Mouse (Mus musculus) heart, adult 8-10 months (tissue): Measurements from ENCODE around the gene Dscaml1. TPM values are rescaled to one million over a fixed set of nuclear protein-coding genes. Genes with fewer than 3 reads are reported as not detected.
A peak's percentile ranks its signal among the peaks of the same experiment; 100 is the strongest.

Source experiments
- DNase-seq: peaks from one replicate; pipeline ENCODE4 v3.0.0; 2022; ENCODE audit warnings: low spot score
- total RNA-seq, 4 experiments: library from RNA; stranded (reverse); gene quantifications; 2 replicates each; pipeline ENCODE4 v1.2.4; 2022

Gene Dscaml1
- total RNA-seq, 4 experiments from 2014 or later = not detected

- no peak for DNase-seq
Observed at GRCm38 (mm10) chr9:45566843-45567578, 140.6 kb downstream of the Dscaml1 start.

GRCm38 (mm10) chr9:45569680-45570079 lies 143.3 kb downstream of the Dscaml1 start:
- no peak for DNase-seq

GRCm38 (mm10) chr9:45570346-45570745 lies 143.9 kb downstream of the Dscaml1 start:
- no peak for DNase-seq

DNA sequence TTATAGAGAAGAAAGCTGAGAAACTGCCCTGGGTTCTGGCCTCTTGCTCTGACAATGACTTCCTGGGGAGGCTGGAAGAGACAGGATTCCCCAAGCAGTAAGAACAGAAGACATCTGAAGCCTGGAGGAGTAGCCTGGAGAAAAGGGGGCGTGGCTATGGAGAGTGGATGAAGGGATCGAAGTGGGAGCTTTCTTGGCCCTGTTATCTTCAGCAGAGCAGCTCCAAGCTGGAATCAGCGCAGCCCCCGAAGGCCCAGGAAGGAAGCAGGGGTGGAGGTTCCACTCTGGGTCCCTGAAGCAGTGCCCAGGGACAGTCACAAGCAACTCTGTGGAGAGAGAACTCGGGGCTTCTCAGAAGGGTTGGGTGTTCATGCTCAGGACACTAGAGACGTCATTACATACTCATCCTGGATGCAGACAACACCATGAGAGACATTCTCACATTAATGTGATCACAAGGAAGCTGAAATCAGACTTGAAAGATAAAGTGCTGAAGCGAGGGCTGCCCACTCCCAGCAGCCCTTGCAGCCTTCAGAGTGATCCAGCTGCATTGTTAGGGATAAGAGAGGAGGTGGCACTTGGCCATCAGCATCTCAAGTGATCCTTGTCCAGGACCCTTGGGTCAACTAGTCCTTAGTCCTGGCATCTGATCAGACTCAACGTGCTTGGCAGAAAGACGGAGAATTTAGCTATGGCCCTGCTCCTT lies 146.5 kb downstream of the Dscaml1 start:
- peak; percentile 25 for DNase-seq

- DNase-seq = no peak
Observed at GRCm38 (mm10) chr9:45573493-45573815, 147.0 kb downstream of the Dscaml1 start.

GRCm38 (mm10) chr9:45574021-45574420 lies 147.6 kb downstream of the Dscaml1 start:
- DNase-seq = peak; percentile 32

DNA sequence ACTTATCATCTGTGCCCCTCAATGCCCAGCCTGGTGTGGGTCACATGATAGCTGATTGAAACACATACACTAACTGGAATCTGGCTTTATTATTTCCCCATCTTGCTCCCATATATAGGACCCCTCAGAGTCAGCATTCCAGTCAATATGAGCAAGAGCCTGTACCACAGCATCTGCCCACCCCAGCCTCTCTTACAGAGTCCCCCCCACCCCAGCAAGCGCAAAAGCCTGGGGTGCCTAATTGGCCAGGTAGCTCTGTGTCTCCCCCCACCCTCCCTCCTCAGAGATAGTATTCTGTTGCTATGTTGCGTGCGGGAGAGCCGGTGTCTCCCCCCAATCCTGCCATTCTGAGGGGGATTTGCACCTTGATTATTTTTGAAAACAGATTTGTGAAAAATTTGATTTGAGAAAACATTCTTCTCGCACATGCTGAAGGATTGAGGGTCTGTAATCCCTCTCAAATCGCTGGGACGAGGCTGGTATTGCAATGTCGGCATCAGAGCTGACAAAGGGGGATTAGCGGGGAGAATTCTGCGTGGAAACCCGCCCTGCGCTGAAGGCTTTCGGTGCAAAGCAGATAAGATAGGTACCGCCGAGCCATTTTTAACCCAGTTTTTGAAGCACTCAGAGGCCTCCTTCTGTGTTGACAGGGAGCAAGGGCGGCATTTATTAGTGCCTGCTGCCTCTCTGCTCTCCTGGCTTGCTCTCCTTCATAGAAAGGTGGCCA lies 153.8 kb downstream of the Dscaml1 start:
- DNase-seq = no peak

DNA sequence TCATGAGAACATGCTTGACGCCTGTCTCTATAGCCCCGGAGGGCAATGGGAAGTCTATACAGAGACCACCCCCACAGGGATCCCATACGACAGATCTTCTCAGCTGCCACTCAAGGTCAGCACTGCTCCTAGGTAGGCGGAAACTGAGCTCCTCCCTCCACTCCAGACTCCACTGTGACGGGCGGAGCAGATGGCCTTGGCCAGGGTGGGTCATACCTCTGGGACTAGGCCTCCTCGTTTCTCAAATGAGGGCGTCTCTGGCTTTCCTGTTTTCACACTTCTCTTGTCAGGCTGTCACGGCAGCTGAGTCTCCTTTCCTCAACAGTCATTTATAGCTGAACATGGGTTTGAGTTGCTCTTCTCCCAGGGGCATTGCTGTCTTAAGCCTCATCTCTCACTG lies 160.0 kb downstream of the Dscaml1 start:
- no peak for DNase-seq

GRCm38 (mm10) chr9:45587704-45588103 lies 161.3 kb downstream of the Dscaml1 start:
- no peak for DNase-seq

GRCm38 (mm10) chr9:45589867-45590266 lies 163.4 kb downstream of the Dscaml1 start:
- peak; percentile 54 for DNase-seq

GRCm38 (mm10) chr9:45591061-45591460 lies 164.6 kb downstream of the Dscaml1 start:
- DNase-seq = no peak

GRCm38 (mm10) chr9:45592374-45592773 lies 165.9 kb downstream of the Dscaml1 start:
- no peak for DNase-seq

- DNase-seq = no peak
Observed at GRCm38 (mm10) chr9:45598117-45598516, 171.7 kb downstream of the Dscaml1 start.

GRCm38 (mm10) chr9:45599377-45599776 lies 172.9 kb downstream of the Dscaml1 start:
- no peak for DNase-seq

GRCm38 (mm10) chr9:45607337-45607736 lies 180.9 kb downstream of the Dscaml1 start:
- DNase-seq = peak; percentile 24

DNA sequence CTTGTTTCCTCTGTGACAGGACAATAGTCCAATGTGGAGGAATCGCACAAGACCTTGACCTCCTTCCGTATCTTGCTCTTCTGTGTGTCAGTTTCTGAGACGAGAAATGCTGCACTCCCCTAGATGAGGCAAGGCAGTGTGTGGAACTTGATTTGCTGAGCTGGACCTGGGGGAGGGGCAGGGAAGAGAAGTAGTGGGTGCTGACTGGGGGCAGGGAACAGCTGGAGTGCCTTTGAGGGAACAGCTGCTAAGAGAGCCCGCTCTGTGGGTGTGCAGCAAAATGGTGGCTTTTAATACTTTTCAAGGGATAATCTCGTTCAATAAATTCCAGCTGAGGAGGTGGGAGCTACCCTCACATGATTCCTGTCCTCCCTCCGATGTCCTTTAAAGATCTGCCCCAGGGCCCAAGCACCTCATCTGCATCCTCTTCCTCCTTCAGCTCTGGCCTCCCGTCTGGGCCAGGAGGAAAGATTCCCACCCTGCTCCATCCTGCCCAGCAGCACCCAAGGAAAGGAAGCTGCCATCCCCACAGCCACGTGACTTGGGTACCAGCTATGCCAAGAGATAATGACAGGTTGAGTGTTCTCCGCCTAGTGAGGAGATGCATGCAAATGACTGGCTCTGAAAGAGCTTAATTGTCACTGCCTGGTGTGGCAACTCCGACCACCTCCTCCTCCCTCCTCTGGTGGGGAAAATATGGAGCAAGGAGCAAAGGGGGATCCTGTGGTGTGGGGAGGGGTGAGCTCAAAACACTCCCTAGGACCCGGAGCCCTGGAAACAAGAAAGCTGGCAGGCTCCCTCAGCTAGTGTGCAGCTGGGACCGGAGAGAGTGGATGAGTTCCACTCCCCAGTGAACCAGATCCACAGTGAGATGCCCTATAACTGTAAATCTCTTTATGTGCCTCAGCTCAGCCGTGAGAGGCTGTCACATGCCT lies 181.9 kb downstream of the Dscaml1 start:
- DNase-seq = no peak

GRCm38 (mm10) chr9:45610336-45611060 lies 184.1 kb downstream of the Dscaml1 start:
- no peak for DNase-seq

- DNase-seq = no peak
Observed at GRCm38 (mm10) chr9:45614616-45615015, 188.2 kb downstream of the Dscaml1 start.

- DNase-seq = no peak
Observed at GRCm38 (mm10) chr9:45617889-45618288, 191.5 kb downstream of the Dscaml1 start.

DNA sequence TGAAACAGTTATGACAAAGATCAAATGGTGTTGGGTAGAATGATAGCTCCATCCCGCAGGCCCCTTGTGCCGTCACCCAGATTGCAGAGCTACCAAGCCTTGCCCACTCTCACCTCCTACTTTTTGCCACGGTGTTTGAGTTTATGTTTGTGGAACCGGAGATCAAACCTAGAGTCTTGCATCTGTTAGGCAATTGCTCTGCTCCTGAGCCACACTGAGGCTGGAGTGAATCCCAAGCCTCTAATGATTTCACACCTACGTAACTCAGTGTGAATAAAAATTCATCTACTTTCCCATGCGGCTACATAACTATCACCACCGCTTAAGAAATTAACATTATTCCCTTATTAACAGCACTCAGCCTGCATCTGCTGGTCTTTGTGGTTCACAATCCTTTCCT lies 192.0 kb downstream of the Dscaml1 start:
- no peak for DNase-seq

DNA sequence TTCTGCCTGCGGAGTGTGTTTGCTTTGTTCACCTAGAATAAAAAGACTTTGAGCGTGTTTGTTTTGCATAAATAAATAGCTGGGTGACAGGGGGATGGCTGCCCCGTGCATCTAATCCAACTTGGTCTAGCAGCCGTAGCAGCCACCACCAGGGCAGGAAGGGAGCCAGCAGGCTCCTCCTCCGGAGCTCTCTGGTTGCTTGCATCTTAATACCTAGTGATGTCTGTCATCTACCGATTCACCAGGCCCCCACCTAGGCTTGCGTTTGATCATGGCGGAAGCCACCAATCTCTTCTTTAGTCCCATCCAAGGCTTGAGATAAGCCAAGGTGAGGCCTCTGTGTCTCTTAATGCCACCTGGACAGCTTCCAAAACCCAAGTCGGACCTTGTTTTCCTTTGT lies 193.6 kb downstream of the Dscaml1 start:
- DNase-seq = no peak
